Mouse (Mus musculus): Measurements from ENCODE around the gene Ccdc24. TPM values are rescaled to one million over a fixed set of nuclear protein-coding genes. Genes with fewer than 3 reads are reported as not detected.

Gene Ccdc24
- total and polyA plus RNA-seq, 3 experiments, result 0.19 to 0.36 TPM; not detected in 1

GRCm38 (mm10) chr4:117850176-117850575 lies 22.2 kb downstream of the Ccdc24 start:
- H3K9me3 ChIP-seq (replicated peaks; ENCODE audit: insufficient read depth, low read length), result no peaks in the 10 kb centered on the region
- no peak for DNase-seq (ENCODE audit: low read depth, low spot score)
- H3K79me2 ChIP-seq (ENCODE audit: control insufficient read depth, insufficient read depth, low read length, poor library complexity), result no peaks in the 10 kb centered on the region
- H3K27me3 ChIP-seq (ENCODE audit: control insufficient read depth in 1 of 2, insufficient read depth in 2 of 2, low read length in 2 of 2), result no peaks in the 10 kb centered on the region
- H3K36me3 ChIP-seq (ENCODE audit: control insufficient read depth in 1 of 2, insufficient read depth in 2 of 2, low read length in 2 of 2), result no peaks in the 10 kb centered on the region; a peak in 1 of 4 replicates
- no peak overlapping the region for H3K27ac ChIP-seq (ENCODE audit: control insufficient read depth, low read depth, low read length)
- TF ChIP-seq MAZ (IDR thresholded peaks at IDR 0.05; ENCODE audit: low read depth, low read length) (no peak), E2F4 (IDR thresholded peaks at IDR 0.05; ENCODE audit: borderline replicate concordance, low read depth, low read length) (no peak), BHLHE40 (IDR thresholded peaks at IDR 0.05; ENCODE audit: borderline replicate concordance, low read depth, low read length) (no peak), POLR2A (IDR thresholded peaks at IDR 0.05; ENCODE audit: control insufficient read depth in 1 of 2, insufficient read depth in 1 of 2, low read depth in 1 of 2, low read length in 2 of 2, poor library complexity in 1 of 2) (no peak), TBP (IDR thresholded peaks at IDR 0.05; ENCODE audit: low read depth, low read length) (no peak), TAL1 (IDR thresholded peaks at IDR 0.05; ENCODE audit: low read length) (no peak), NELFE (IDR thresholded peaks at IDR 0.05; ENCODE audit: low read depth, low read length) (no peak), HCFC1 (IDR thresholded peaks at IDR 0.05; ENCODE audit: low read depth, low read length) (no peak), GATA1 (IDR thresholded peaks at IDR 0.05; ENCODE audit: low read depth, low read length) (no peak), RCOR1 (IDR thresholded peaks at IDR 0.05; ENCODE audit: low read depth, low read length) (no peak), USF1 (IDR thresholded peaks at IDR 0.05; ENCODE audit: low read depth, low read length) (no peak), KAT2A (conservative IDR thresholded peaks at IDR 0.05; ENCODE audit: low read depth, low read length) (no peak), GABPA (IDR thresholded peaks at IDR 0.05; ENCODE audit: low read depth, low read length) (no peak), ZMIZ1 (IDR thresholded peaks at IDR 0.05; ENCODE audit: low read depth, low read length) (no peak), ZNF384 (IDR thresholded peaks at IDR 0.05; ENCODE audit: low read depth, low read length) (no peak), MXI1 (IDR thresholded peaks at IDR 0.05; ENCODE audit: low read depth, low read length) (no peak), ZC3H11A (IDR thresholded peaks at IDR 0.05; ENCODE audit: low read depth, low read length) (no peak), TCF12 (IDR thresholded peaks at IDR 0.05; ENCODE audit: low read depth, low read length) (no peak)
- H3K4me1 ChIP-seq (ENCODE audit: control insufficient read depth in 1 of 2, insufficient read depth in 2 of 2, low read length in 2 of 2), result no peaks in the 10 kb centered on the region
- no peak overlapping the region for H3K4me3 ChIP-seq (ENCODE audit: control insufficient read depth in 1 of 2, insufficient read depth in 1 of 2, low read depth in 2 of 2, low read length in 2 of 2)
- no peak overlapping the region for H3K9ac ChIP-seq (ENCODE audit: control insufficient read depth, low read depth, low read length, poor library complexity, severe bottlenecking)

- H3K27ac ChIP-seq (ENCODE audit: control insufficient read depth, low read depth, low read length), result no peak overlapping the region
- H3K9ac ChIP-seq (ENCODE audit: control insufficient read depth, low read depth, low read length, poor library complexity, severe bottlenecking), result no peak overlapping the region
- no peak overlapping the region for H3K4me3 ChIP-seq (ENCODE audit: control insufficient read depth in 1 of 2, insufficient read depth in 1 of 2, low read depth in 2 of 2, low read length in 2 of 2)
- no peaks in the 10 kb centered on the region for H3K27me3 ChIP-seq (ENCODE audit: control insufficient read depth in 1 of 2, insufficient read depth in 2 of 2, low read length in 2 of 2)
- H3K4me1 ChIP-seq (ENCODE audit: control insufficient read depth in 1 of 2, insufficient read depth in 2 of 2, low read length in 2 of 2), result no peaks in the 10 kb centered on the region
- no peak for TF ChIP-seq EP300 (IDR thresholded peaks at IDR 0.05; ENCODE audit: low read depth in 1 of 2, low read length in 2 of 2)
- no peak for TF ChIP-seq ZC3H11A (IDR thresholded peaks at IDR 0.05; ENCODE audit: low read depth, low read length)
- TF ChIP-seq RCOR1 (IDR thresholded peaks at IDR 0.05; ENCODE audit: low read depth, low read length), result no peak
- no peak for TF ChIP-seq NRF1 (IDR thresholded peaks at IDR 0.05; ENCODE audit: insufficient read depth, low read depth, low read length, poor library complexity, severe bottlenecking)
- TF ChIP-seq E2F4 (IDR thresholded peaks at IDR 0.05; ENCODE audit: borderline replicate concordance, low read depth, low read length), result no peak
- no peak for TF ChIP-seq MYC (IDR thresholded peaks at IDR 0.05; ENCODE audit: low read depth, low read length)
- no peak for TF ChIP-seq ZNF384 (IDR thresholded peaks at IDR 0.05; ENCODE audit: low read depth, low read length)
- no peak for TF ChIP-seq CHD2 (IDR thresholded peaks at IDR 0.05; ENCODE audit: low read length)
- no peak for TF ChIP-seq POLR2AphosphoS2 (IDR thresholded peaks at IDR 0.05; ENCODE audit: low read length)
- TF ChIP-seq CTCF (IDR thresholded peaks at IDR 0.05 in 2 of 3, conservative IDR thresholded peaks at IDR 0.05 in 1 of 3; ENCODE audit: control insufficient read depth in 1 of 3, insufficient read depth in 1 of 3, low read depth in 2 of 3, low read length in 3 of 3, poor library complexity in 1 of 3, severe bottlenecking in 1 of 3), result no peak
- TF ChIP-seq BHLHE40 (IDR thresholded peaks at IDR 0.05; ENCODE audit: borderline replicate concordance, low read depth, low read length), result no peak
- TF ChIP-seq ELF1 (IDR thresholded peaks at IDR 0.05; ENCODE audit: low read depth, low read length), result no peak
- no peak for TF ChIP-seq MYB (IDR thresholded peaks at IDR 0.05; ENCODE audit: low read depth, low read length)
- TF ChIP-seq ETS1 (IDR thresholded peaks at IDR 0.05; ENCODE audit: low read depth, low read length), result no peak
- no peak for TF ChIP-seq TCF12 (IDR thresholded peaks at IDR 0.05; ENCODE audit: low read depth, low read length)
- no peak for TF ChIP-seq MAZ (IDR thresholded peaks at IDR 0.05; ENCODE audit: low read depth, low read length)
- TF ChIP-seq JUND (IDR thresholded peaks at IDR 0.05; ENCODE audit: low read depth, low read length), result no peak
- TF ChIP-seq GABPA (IDR thresholded peaks at IDR 0.05; ENCODE audit: low read depth, low read length), result no peak
- TF ChIP-seq RAD21 (IDR thresholded peaks at IDR 0.05; ENCODE audit: low read depth, low read length), result no peak
- no peak for DNase-seq (ENCODE audit: low read depth, low spot score)
- no peaks in the 10 kb centered on the region for H3K9me3 ChIP-seq (replicated peaks; ENCODE audit: insufficient read depth, low read length)
- no peaks in the 10 kb centered on the region; a peak in 1 of 4 replicates for H3K36me3 ChIP-seq (ENCODE audit: control insufficient read depth in 1 of 2, insufficient read depth in 2 of 2, low read length in 2 of 2)
- no peaks in the 10 kb centered on the region for H3K79me2 ChIP-seq (ENCODE audit: control insufficient read depth, insufficient read depth, low read length, poor library complexity)
These were observed 22.9 kb downstream of the Ccdc24 start for GRCm38 (mm10) chr4:117849506-117849905.

All from MEL (cell line).